Mouse (Mus musculus): Measurements from ENCODE around the gene Gpr149. TPM values are rescaled to one million over a fixed set of nuclear protein-coding genes. Genes with fewer than 3 reads are reported as not detected.

The Gpr149 gene
- total RNA-seq, 1 experiment from 2014 or later = 0.23 TPM

Other genes starting within 250 kb of the Gpr149 start
- gene Dhx36, start 98.1 kb downstream of the Gpr149 start, total RNA-seq (2017) = 40.3 and 51.0 TPM in 2 replicates

Measured in neutrophil, adult 5-6 weeks (primary cell).